Mouse (Mus musculus): ENCODE data around the gene Rnf144b. TPM values are rescaled to one million over a fixed set of nuclear protein-coding genes. Genes with fewer than 3 reads are reported as not detected.

Gene Rnf144b
- polyA plus RNA-seq, 1 experiment from 2014 or later: 1.0 TPM

DNA sequence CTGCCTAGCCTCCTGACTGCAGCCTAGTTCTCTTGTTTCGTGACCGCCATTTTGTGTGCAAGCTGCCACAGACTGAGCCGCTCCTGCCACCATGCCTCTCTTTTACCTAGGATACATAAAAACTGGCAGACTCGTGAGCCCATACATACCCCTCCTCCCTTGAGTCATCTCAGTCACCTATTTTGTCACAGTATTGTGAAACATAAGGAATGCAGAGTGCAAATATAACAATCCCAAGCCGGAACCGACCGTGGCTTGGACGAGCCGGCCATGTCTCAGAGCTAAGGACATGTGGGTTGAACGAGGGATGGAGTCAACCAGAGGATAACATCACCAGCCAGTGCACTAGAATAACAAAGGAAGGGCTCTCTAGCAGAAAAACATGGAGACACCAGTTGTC is 91.4 kb downstream of the Rnf144b start:
- ATAC-seq: no peak
- no peak overlapping the region for H3K9ac ChIP-seq (ENCODE audit: low read depth, low read length)
- H3K27me3 ChIP-seq (ENCODE audit: control insufficient read depth, insufficient read depth, low read depth, low read length): no peaks in the 10 kb centered on the region
- H3K4me1 ChIP-seq (ENCODE audit: control insufficient read depth, insufficient read depth, low read length): no peaks in the 10 kb centered on the region
- no peak overlapping the region for H3K27ac ChIP-seq (ENCODE audit: low read length)
- no peaks in the 10 kb centered on the region for H3K36me3 ChIP-seq (ENCODE audit: control insufficient read depth, insufficient read depth, low read length)
- no peak overlapping the region for H3K4me2 ChIP-seq (ENCODE audit: low read length)
- no peak overlapping the region for H3K4me3 ChIP-seq (ENCODE audit: low read depth, low read length)
- 96% methylated on average over 10 of the region's 10 CpGs for WGBS
- H3K9me3 ChIP-seq (replicated peaks; ENCODE audit: control insufficient read depth, low read length, poor library complexity, severe bottlenecking): no peaks in the 10 kb centered on the region

DNA sequence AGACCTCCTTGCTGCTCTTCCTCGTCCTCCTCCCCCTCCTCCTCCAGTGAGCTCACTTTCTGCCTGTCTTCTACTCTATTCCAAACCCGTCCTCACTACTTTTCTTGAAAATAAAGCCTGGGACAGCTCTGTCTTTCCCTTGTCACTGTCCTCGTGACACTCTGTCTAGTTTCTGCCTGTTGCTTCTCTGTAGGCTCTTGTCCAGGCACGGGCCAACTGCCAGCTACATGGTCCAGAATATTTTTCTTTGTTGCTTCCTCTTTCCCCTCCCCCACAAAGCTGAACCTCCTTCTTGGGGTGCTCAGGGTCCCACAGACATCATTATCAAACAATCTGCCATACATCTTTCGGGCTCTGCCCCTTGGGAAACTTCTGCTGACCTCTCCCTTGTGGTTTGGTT is 92.4 kb downstream of the Rnf144b start:
- no peaks in the 10 kb centered on the region for H3K36me3 ChIP-seq (ENCODE audit: control insufficient read depth, insufficient read depth, low read length)
- no peak overlapping the region for H3K4me3 ChIP-seq (ENCODE audit: low read depth, low read length)
- no peaks in the 10 kb centered on the region for H3K4me1 ChIP-seq (ENCODE audit: control insufficient read depth, insufficient read depth, low read length)
- no peak for ATAC-seq
- no peak overlapping the region for H3K4me2 ChIP-seq (ENCODE audit: low read length)
- no peak overlapping the region for H3K27ac ChIP-seq (ENCODE audit: low read length)
- WGBS: 77% methylated on average over 5 of the region's 5 CpGs
- H3K9ac ChIP-seq (ENCODE audit: low read depth, low read length): no peak overlapping the region
- no peaks in the 10 kb centered on the region for H3K27me3 ChIP-seq (ENCODE audit: control insufficient read depth, insufficient read depth, low read depth, low read length)
- no peaks in the 10 kb centered on the region for H3K9me3 ChIP-seq (replicated peaks; ENCODE audit: control insufficient read depth, low read length, poor library complexity, severe bottlenecking)

DNA sequence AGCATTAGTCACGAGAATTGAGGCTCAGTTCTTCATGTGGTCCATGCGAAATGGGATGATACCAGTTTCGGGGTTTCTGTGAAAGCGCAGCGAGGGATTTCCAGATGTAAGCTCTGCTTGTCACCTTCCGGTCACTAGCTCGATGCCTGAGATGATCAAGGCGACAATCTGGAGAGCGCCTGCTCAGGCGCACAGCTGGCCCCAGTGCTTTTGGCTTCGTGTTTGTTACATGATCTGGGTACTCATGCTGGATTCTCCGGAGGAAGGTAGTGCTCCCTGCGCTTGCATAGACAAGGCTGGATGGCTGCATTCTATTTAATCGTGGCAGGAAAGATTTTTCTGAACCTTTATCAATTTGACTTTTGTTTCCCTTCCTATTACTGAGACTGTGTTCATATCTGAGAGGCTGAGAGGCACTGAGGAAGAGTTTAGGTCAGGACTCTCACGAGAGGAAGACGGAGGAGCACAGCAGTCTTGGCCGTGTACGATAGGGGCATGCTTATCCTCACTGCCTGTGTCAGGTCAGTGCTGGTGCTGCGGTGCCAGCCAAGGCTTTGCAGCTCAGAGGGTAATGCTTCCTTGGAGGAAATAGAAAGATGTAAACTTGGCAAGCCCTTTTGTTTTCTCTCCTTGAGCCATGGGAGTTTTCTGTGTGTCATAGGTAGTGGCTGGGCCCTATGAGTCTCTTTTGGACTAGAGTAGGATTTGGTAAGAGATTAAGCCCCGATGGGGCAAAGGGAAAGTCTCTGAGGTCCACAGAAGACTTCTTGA is 93.5 kb downstream of the Rnf144b start:
- Histone ChIP-seq H3K4me1 (ENCODE audit: control insufficient read depth, insufficient read depth, low read length) (no peaks in the 10 kb centered on the region), H3K36me3 (ENCODE audit: control insufficient read depth, insufficient read depth, low read length) (no peaks in the 10 kb centered on the region), H3K27ac (ENCODE audit: low read length) (no peak overlapping the region), H3K9ac (ENCODE audit: low read depth, low read length) (no peak overlapping the region), H3K4me2 (ENCODE audit: low read length) (no peak overlapping the region), H3K27me3 (ENCODE audit: control insufficient read depth, insufficient read depth, low read depth, low read length) (no peaks in the 10 kb centered on the region), H3K4me3 (ENCODE audit: low read depth, low read length) (no peak overlapping the region), H3K9me3 (replicated peaks; ENCODE audit: control insufficient read depth, low read length, poor library complexity, severe bottlenecking) (no peaks in the 10 kb centered on the region)
- WGBS: 89% methylated on average over 20 of the region's 20 CpGs
- ATAC-seq: no peak

DNA sequence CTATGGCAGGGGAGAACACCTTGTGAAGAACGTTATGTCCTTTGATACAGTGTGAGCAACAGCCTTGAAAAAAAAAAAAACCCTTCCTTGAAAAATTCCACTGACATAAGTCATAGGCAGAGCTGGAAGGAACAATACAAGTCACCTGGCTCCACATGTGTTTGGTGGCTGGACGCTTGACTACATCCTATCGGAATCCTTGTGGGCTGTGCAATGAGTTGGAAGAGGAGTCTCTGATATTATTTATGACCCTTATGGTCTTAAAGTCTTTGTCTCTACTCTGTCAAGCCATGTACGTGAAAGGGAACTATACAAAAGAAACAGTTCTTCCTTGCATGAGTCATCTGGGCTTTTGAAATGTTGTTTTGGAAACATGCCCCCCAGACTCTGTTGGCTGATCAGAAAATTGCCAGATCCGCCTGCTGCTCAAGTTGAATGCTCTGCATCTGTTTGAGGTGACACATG is 94.7 kb downstream of the Rnf144b start:
- WGBS: 85% methylated on average over 5 of the region's 5 CpGs
- no peak overlapping the region for H3K9ac ChIP-seq (ENCODE audit: low read depth, low read length)
- H3K36me3 ChIP-seq (ENCODE audit: control insufficient read depth, insufficient read depth, low read length): no peaks in the 10 kb centered on the region
- no peak overlapping the region for H3K4me2 ChIP-seq (ENCODE audit: low read length)
- H3K9me3 ChIP-seq (replicated peaks; ENCODE audit: control insufficient read depth, low read length, poor library complexity, severe bottlenecking): no peaks in the 10 kb centered on the region
- H3K4me3 ChIP-seq (ENCODE audit: low read depth, low read length): no peak overlapping the region
- ATAC-seq: no peak
- no peaks in the 10 kb centered on the region for H3K4me1 ChIP-seq (ENCODE audit: control insufficient read depth, insufficient read depth, low read length)
- no peaks in the 10 kb centered on the region for H3K27me3 ChIP-seq (ENCODE audit: control insufficient read depth, insufficient read depth, low read depth, low read length)
- H3K27ac ChIP-seq (ENCODE audit: low read length): no peak overlapping the region

DNA sequence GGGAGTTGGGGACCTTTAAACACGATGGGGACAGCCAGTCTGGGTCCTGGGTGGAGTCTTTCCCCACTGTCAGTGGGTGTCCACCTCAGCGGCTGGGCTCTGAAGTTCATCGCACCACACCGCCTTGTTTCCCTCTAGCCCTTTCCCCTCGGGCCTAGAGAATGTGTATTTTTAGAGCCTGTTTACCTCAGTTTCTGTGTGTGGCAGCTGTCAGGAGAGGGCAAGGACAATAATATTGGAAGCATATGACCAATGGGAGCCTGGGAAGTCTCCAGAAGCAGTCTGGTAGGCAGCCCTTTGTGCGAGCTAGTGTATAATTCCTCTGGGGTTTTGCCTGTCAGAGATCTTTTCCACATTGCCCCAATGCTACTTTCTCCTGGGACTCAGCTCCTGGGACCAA is 95.9 kb downstream of the Rnf144b start:
- H3K27ac ChIP-seq (ENCODE audit: low read length): no peak overlapping the region
- no peaks in the 10 kb centered on the region for H3K36me3 ChIP-seq (ENCODE audit: control insufficient read depth, insufficient read depth, low read length)
- no peak for ATAC-seq
- no peak overlapping the region for H3K4me2 ChIP-seq (ENCODE audit: low read length)
- no peaks in the 10 kb centered on the region for H3K9me3 ChIP-seq (replicated peaks; ENCODE audit: control insufficient read depth, low read length, poor library complexity, severe bottlenecking)
- H3K4me3 ChIP-seq (ENCODE audit: low read depth, low read length): no peak overlapping the region
- WGBS: 78% methylated on average over 6 of the region's 6 CpGs
- H3K9ac ChIP-seq (ENCODE audit: low read depth, low read length): no peak overlapping the region
- H3K27me3 ChIP-seq (ENCODE audit: control insufficient read depth, insufficient read depth, low read depth, low read length): no peaks in the 10 kb centered on the region
- no peaks in the 10 kb centered on the region for H3K4me1 ChIP-seq (ENCODE audit: control insufficient read depth, insufficient read depth, low read length)

DNA sequence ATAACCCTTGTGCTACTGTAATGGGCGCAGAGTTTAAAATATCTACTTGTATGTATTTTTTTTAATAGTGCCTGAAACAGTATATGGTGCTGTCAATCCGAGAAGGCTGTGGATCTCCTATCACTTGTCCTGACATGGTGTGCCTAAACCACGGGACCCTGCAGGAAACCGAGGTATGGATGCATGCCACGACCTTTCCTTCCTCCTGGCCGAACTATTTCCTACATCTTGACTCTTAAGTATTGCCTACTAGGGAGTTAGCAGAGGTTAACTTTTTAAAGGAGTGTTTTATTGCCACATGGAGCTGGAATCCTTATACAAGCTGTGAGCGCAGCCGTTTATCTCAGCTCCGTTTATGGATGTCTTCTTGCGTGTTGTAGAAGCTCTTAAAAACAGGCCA is 98.0 kb downstream of the Rnf144b start:
- no peak overlapping the region for H3K27ac ChIP-seq (ENCODE audit: low read length)
- H3K27me3 ChIP-seq (ENCODE audit: control insufficient read depth, insufficient read depth, low read depth, low read length): no peaks in the 10 kb centered on the region
- H3K9me3 ChIP-seq (replicated peaks; ENCODE audit: control insufficient read depth, low read length, poor library complexity, severe bottlenecking): no peaks in the 10 kb centered on the region
- no peak overlapping the region for H3K9ac ChIP-seq (ENCODE audit: low read depth, low read length)
- H3K4me3 ChIP-seq (ENCODE audit: low read depth, low read length): no peak overlapping the region
- no peak overlapping the region for H3K4me2 ChIP-seq (ENCODE audit: low read length)
- WGBS: 95% methylated on average over 10 of the region's 10 CpGs
- H3K36me3 ChIP-seq (ENCODE audit: control insufficient read depth, insufficient read depth, low read length): no peaks in the 10 kb centered on the region
- H3K4me1 ChIP-seq (ENCODE audit: control insufficient read depth, insufficient read depth, low read length): peaks cover 5% of the 10 kb centered on the region; the same call in 1 of the 2 replicates
- no peak for ATAC-seq

DNA sequence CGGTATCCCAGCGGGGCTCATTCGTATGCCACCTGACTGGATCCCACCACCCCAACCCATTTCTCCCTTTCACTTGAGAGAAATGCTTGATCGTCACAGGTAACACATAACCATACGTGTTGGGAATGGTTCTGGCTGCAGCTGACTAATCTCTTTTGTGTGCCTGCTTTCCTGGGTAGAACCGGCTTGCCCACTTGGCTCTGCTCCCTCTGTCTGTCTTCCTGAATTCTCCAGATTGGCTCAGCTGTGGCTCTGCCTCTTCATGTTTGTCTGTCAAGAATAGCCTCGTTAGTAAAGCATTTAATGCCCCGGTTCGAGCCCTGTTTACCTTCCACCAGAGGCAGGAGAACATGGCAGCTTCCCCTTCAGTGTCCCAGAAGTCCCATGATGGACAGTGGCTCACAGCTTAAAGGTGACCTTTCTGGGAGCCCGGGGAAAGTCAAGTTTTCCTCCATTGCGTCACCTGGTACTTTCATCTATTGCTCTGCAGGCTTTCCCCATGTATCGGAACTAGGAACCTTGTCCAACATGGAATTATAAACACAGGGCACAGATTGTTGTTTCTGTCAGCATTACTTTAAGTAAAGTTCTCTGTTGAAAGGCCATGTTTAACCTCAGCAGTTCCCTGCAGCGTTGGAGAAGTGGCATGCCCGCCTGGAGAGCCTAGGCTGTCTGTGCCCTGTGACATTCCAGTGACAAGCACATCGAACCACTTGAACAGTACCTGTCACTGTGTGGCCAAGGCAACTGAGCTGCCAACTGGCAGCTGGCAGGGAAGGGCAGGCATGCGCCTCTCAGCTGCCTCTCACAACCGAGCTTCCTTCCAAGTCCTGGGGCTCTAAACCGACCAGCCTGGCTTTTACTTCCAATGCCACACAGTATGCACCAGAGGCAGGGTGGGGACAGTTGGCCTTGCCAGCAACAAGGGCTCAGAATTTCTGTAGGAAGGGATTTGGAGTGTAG is 101.4 kb downstream of the Rnf144b start:
- Histone ChIP-seq H3K9ac (ENCODE audit: low read depth, low read length) (no peak overlapping the region), H3K27me3 (ENCODE audit: control insufficient read depth, insufficient read depth, low read depth, low read length) (no peaks in the 10 kb centered on the region), H3K36me3 (ENCODE audit: control insufficient read depth, insufficient read depth, low read length) (no peaks in the 10 kb centered on the region), H3K9me3 (replicated peaks; ENCODE audit: control insufficient read depth, low read length, poor library complexity, severe bottlenecking) (no peaks in the 10 kb centered on the region), H3K27ac (ENCODE audit: low read length) (no peak overlapping the region; the same call in 1 of the 2 replicates), H3K4me2 (ENCODE audit: low read length) (no peak overlapping the region), H3K4me3 (ENCODE audit: low read depth, low read length) (no peak overlapping the region), H3K4me1 (ENCODE audit: control insufficient read depth, insufficient read depth, low read length) (peaks cover 5% of the 10 kb centered on the region; the same call in 1 of the 2 replicates)
- WGBS: 56% methylated on average over 18 of the region's 18 CpGs
- ATAC-seq: peak; percentile 56

DNA sequence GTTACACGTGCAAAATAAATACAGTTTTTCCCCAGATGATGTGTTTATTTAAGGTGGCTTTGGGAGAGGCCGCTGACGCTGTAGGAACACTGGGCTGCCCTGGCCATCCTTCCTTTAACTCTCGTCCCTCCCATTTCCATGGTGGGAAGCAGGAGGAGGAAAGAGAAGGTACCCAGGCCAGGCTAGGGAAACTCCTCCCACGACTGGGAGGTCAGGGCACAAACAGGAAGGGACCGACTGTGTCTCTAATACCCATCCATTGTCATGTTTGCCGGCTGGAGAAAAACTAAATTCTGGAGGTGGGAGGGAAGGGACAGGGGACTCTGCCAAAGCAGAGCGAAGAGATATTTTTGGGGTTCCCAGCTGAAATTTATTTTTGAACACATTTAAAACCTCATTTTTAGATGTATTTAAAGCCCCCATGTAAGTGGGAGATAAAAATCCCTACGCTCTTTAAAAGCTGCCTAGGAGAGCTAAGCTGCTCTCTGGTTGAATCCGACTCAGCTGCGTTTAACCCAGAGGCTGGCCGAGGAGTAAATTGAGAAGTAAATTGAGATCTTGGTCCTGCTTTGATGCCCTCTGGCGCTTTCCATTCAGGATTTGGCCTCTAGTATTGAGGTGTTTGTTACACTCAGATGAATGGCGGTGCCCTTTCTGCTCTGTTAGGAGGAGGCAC is 102.3 kb downstream of the Rnf144b start:
- Histone ChIP-seq H3K27me3 (ENCODE audit: control insufficient read depth, insufficient read depth, low read depth, low read length) (no peaks in the 10 kb centered on the region), H3K27ac (ENCODE audit: low read length) (no peak overlapping the region), H3K4me2 (ENCODE audit: low read length) (no peak overlapping the region), H3K4me3 (ENCODE audit: low read depth, low read length) (no peak overlapping the region), H3K4me1 (ENCODE audit: control insufficient read depth, insufficient read depth, low read length) (peaks cover 5% of the 10 kb centered on the region; the same call in 1 of the 2 replicates), H3K9me3 (replicated peaks; ENCODE audit: control insufficient read depth, low read length, poor library complexity, severe bottlenecking) (no peaks in the 10 kb centered on the region), H3K36me3 (ENCODE audit: control insufficient read depth, insufficient read depth, low read length) (no peaks in the 10 kb centered on the region), H3K9ac (ENCODE audit: low read depth, low read length) (no peak overlapping the region)
- 10% methylated on average over 14 of the region's 14 CpGs for WGBS
- ATAC-seq: peak; percentile 39; the same call in 1 of the 2 replicates
